Comparison of ENCODE assay signal across 19 mouse cellular contexts in the genomic region with DNA sequence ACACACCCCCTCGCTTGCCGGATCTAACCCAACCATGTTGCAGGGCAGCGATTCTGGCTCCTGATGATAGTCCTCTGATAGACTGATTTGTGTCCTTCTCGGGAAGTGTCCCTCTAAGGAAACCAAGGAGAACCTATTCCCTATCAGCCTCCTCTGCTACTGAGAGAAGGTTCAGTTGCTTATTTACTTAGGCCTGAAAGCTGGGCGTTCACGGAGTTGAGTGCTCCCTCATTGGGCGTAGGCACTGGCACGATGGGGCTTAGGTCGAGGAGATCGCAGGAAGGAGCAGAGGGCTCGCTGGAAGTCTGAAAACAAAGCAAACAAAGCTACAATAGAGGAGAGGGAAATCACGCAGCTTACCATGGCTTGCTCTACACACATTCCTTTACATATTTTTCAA.
"Had no signal": no experiment of that assay in that cellular context is flagged by ENCODE, and none has a peak within 500 bp of the region (broad histone marks: within the 10 kb centered on the region; RNA-seq: fewer than 3 reads in every experiment).

No protein-coding gene starts in this region.

- ATAC-seq: intestine, embryonic 15.5 days; liver, postnatal 0 days had no signal

- DNase-seq: kidney, adult 11 months; kidney, adult 8-10 months; kidney, postnatal 10 days; kidney, postnatal 36 days; liver, postnatal 0 days; midbrain, embryonic 14.5 days; retina, postnatal 1 day; right cerebral cortex, postnatal 25 days; thymus, adult 18-20 months; thymus, postnatal 36 days had no signal

- H3K4me2 ChIP-seq: intestine, embryonic 15.5 days; kidney, embryonic 15.5 days; limb, embryonic 13.5 days; neural tube, embryonic 12.5 days; stomach, embryonic 15.5 days had no signal

- H3K4me1 ChIP-seq: intestine, embryonic 15.5 days; kidney, embryonic 15.5 days; limb, embryonic 10.5 days; limb, embryonic 13.5 days; midbrain, embryonic 10.5 days; neural tube, embryonic 12.5 days; stomach, embryonic 15.5 days had no signal

- H3K9ac ChIP-seq: intestine, embryonic 15.5 days; kidney, embryonic 15.5 days; limb, embryonic 13.5 days; liver, embryonic 14.5 days; liver, postnatal 0 days; neural tube, embryonic 12.5 days; stomach, embryonic 15.5 days had no signal

- H3K27me3 ChIP-seq: intestine, embryonic 15.5 days; kidney, embryonic 15.5 days; limb, embryonic 13.5 days; megakaryocyte, embryonic 14.5 days; neural tube, embryonic 12.5 days; stomach, embryonic 15.5 days had no signal

- H3K27ac ChIP-seq: intestine, embryonic 15.5 days; kidney, embryonic 15.5 days; limb, embryonic 10.5 days; limb, embryonic 13.5 days; liver, embryonic 14.5 days; midbrain, embryonic 10.5 days; neural tube, embryonic 12.5 days; stomach, embryonic 15.5 days had no signal

- H3K9me3 ChIP-seq: intestine, embryonic 15.5 days; kidney, embryonic 15.5 days; limb, embryonic 10.5 days; limb, embryonic 13.5 days; midbrain, embryonic 10.5 days; neural tube, embryonic 12.5 days; stomach, embryonic 15.5 days had no signal

- H3K4me3 ChIP-seq: intestine, embryonic 15.5 days; kidney, embryonic 15.5 days; limb, embryonic 10.5 days; limb, embryonic 13.5 days; megakaryocyte, embryonic 14.5 days; midbrain, embryonic 10.5 days; neural tube, embryonic 12.5 days; stomach, embryonic 15.5 days had no signal
